Mouse (Mus musculus): ENCODE measurements around the gene Vat1l. TPM values are rescaled to one million over a fixed set of nuclear protein-coding genes. Genes with fewer than 3 reads are reported as not detected.

Gene Vat1l
- polyA plus RNA-seq, 1 experiment from 2014 or later, result 2.1 TPM

- H3K4me3 ChIP-seq (ENCODE audit: low read depth, low read length), result no peak overlapping the region
- no peak overlapping the region for H3K9ac ChIP-seq (replicated peaks; ENCODE audit: low read depth, low read length)
- H3K9me3 ChIP-seq (ENCODE audit: control insufficient read depth, low read depth, low read length), result no peaks in the 10 kb centered on the region
- no peak for ATAC-seq (ENCODE audit: insufficient number of reproducible peaks, insufficient read depth, low FRiP score, low read depth)
- H3K27ac ChIP-seq (ENCODE audit: low read length), result no peak overlapping the region
- no peaks in the 10 kb centered on the region for H3K36me3 ChIP-seq (ENCODE audit: control insufficient read depth, insufficient read depth, low read length)
- no peaks in the 10 kb centered on the region for H3K4me1 ChIP-seq (ENCODE audit: control insufficient read depth, insufficient read depth, low read length)
- no peaks in the 10 kb centered on the region for H3K27me3 ChIP-seq (ENCODE audit: control insufficient read depth, insufficient read depth, low read length)
- WGBS, result 72% methylated on average over 4 of the region's 4 CpGs
- H3K4me2 ChIP-seq (replicated peaks; ENCODE audit: low read depth, low read length), result no peak overlapping the region
Observed at GRCm38 (mm10) chr8:114421544-114421943, 216.1 kb downstream of the Vat1l start.

Other genes starting within 250 kb of the Vat1l start
- gene Nudt7, start 72.1 kb upstream of the Vat1l start, polyA plus RNA-seq (2014; fragmentation: Nextera tagmentation; extraction: Ambion mirVana), result 13.7 and 15.8 TPM in 2 replicates
- gene Clec3a, start 212.5 kb downstream of the Vat1l start, polyA plus RNA-seq (2014; fragmentation: Nextera tagmentation; extraction: Ambion mirVana), result 0.62 and 0.63 TPM in 2 replicates
- 15.4 and 18.1 TPM in 2 replicates for gene Wwox, start 234.0 kb downstream of the Vat1l start, polyA plus RNA-seq (2014; fragmentation: Nextera tagmentation; extraction: Ambion mirVana)